Mouse (Mus musculus): ENCODE measurements around the gene Snap25. TPM values are rescaled to one million over a fixed set of nuclear protein-coding genes. Genes with fewer than 3 reads are reported as not detected.

The Snap25 gene
- polyA plus RNA-seq, 1 experiment, result 956 TPM

- no peak overlapping the region for H3K4me3 ChIP-seq (ENCODE audit: insufficient read depth, low read depth, low read length)
- H3K4me1 ChIP-seq (ENCODE audit: control insufficient read depth, insufficient read depth, low read length), result no peaks in the 10 kb centered on the region
- WGBS, result 69% methylated on average over 2 of the region's 2 CpGs
- H3K27ac ChIP-seq (ENCODE audit: insufficient read depth, low read depth, low read length), result no peak overlapping the region
- no peak for TF ChIP-seq CTCF (IDR thresholded peaks at IDR 0.05; ENCODE audit: insufficient read depth, low read depth, low read length)
Measured at GRCm38 (mm10) chr2:136703376-136703775, 9.9 kb upstream of the Snap25 start.

- 31% methylated on average over 3 of the region's 3 CpGs for WGBS
- TF ChIP-seq POLR2A (IDR thresholded peaks at IDR 0.05; ENCODE audit: insufficient read depth, low read depth, low read length) (no peak), CTCF (IDR thresholded peaks at IDR 0.05; ENCODE audit: insufficient read depth, low read depth, low read length) (no peak)
- Histone ChIP-seq H3K4me3 (ENCODE audit: insufficient read depth, low read depth, low read length) (no peak overlapping the region), H3K27ac (ENCODE audit: insufficient read depth, low read depth, low read length) (no peak overlapping the region), H3K4me1 (ENCODE audit: control insufficient read depth, insufficient read depth, low read length) (peaks cover 8% of the 10 kb centered on the region; the same call in 1 of the 2 replicates)
Measured at GRCm38 (mm10) chr2:136711155-136711554, 2.1 kb upstream of the Snap25 start.

- H3K4me1 ChIP-seq (ENCODE audit: control insufficient read depth, insufficient read depth, low read length), result peaks cover 8% of the 10 kb centered on the region; the same call in 1 of the 2 replicates
- no peak for TF ChIP-seq POLR2A (IDR thresholded peaks at IDR 0.05; ENCODE audit: insufficient read depth, low read depth, low read length)
- TF ChIP-seq CTCF (IDR thresholded peaks at IDR 0.05; ENCODE audit: insufficient read depth, low read depth, low read length), result no peak
- WGBS, result 4% methylated on average over 28 of the region's 28 CpGs
- H3K27ac ChIP-seq (ENCODE audit: insufficient read depth, low read depth, low read length), result peak overlapping the region; percentile 81
- peak overlapping the region; percentile 35 for H3K4me3 ChIP-seq (ENCODE audit: insufficient read depth, low read depth, low read length)
Measured at GRCm38 (mm10) chr2:136711746-136712440, 1.4 kb upstream of the Snap25 start.

GRCm38 (mm10) chr2:136712441-136713015 is 725 bp upstream of the Snap25 start:
- H3K27ac ChIP-seq (ENCODE audit: insufficient read depth, low read depth, low read length), result peak overlapping the region; percentile 81
- peaks cover 8% of the 10 kb centered on the region; the same call in 1 of the 2 replicates for H3K4me1 ChIP-seq (ENCODE audit: control insufficient read depth, insufficient read depth, low read length)
- no peak for TF ChIP-seq POLR2A (IDR thresholded peaks at IDR 0.05; ENCODE audit: insufficient read depth, low read depth, low read length)
- peak overlapping the region; percentile 35 for H3K4me3 ChIP-seq (ENCODE audit: insufficient read depth, low read depth, low read length)
- WGBS, result 4% methylated on average over 13 of the region's 13 CpGs

- H3K4me1 ChIP-seq (ENCODE audit: control insufficient read depth, insufficient read depth, low read length), result peaks cover 8% of the 10 kb centered on the region; the same call in 1 of the 2 replicates
- under 1% methylated on average over 22 of the region's 22 CpGs for WGBS
- no peak for TF ChIP-seq POLR2A (IDR thresholded peaks at IDR 0.05; ENCODE audit: insufficient read depth, low read depth, low read length)
- no peak for TF ChIP-seq CTCF (IDR thresholded peaks at IDR 0.05; ENCODE audit: insufficient read depth, low read depth, low read length)
- H3K27ac ChIP-seq (ENCODE audit: insufficient read depth, low read depth, low read length), result peak overlapping the region; percentile 96
- H3K4me3 ChIP-seq (ENCODE audit: insufficient read depth, low read depth, low read length), result peak overlapping the region; percentile 64
Measured at GRCm38 (mm10) chr2:136714008-136714411, 757 bp downstream of the Snap25 start.

- H3K4me3 ChIP-seq (ENCODE audit: insufficient read depth, low read depth, low read length), result no peak overlapping the region
- peak overlapping the region; percentile 80 for H3K27ac ChIP-seq (ENCODE audit: insufficient read depth, low read depth, low read length)
- WGBS, result 18% methylated on average over 5 of the region's 5 CpGs
Measured at GRCm38 (mm10) chr2:136715531-136715930, 2.3 kb downstream of the Snap25 start.

GRCm38 (mm10) chr2:136716400-136716799 is 3.1 kb downstream of the Snap25 start:
- no peak for TF ChIP-seq CTCF (IDR thresholded peaks at IDR 0.05; ENCODE audit: insufficient read depth, low read depth, low read length)
- TF ChIP-seq POLR2A (IDR thresholded peaks at IDR 0.05; ENCODE audit: insufficient read depth, low read depth, low read length), result no peak
- Histone ChIP-seq H3K4me3 (ENCODE audit: insufficient read depth, low read depth, low read length) (no peak overlapping the region), H3K27ac (ENCODE audit: insufficient read depth, low read depth, low read length) (no peak overlapping the region), H3K4me1 (ENCODE audit: control insufficient read depth, insufficient read depth, low read length) (peaks cover 10% of the 10 kb centered on the region; the same call in 1 of the 2 replicates)
- WGBS, result 31% methylated on average over 1 of the region's 1 CpGs

More at GRCm38 (mm10) chr2:136715531-136715930, 2.3 kb downstream of the Snap25 start:
- TF ChIP-seq POLR2A (IDR thresholded peaks at IDR 0.05; ENCODE audit: insufficient read depth, low read depth, low read length) (no peak), CTCF (IDR thresholded peaks at IDR 0.05; ENCODE audit: insufficient read depth, low read depth, low read length) (no peak)
- H3K4me1 ChIP-seq (ENCODE audit: control insufficient read depth, insufficient read depth, low read length), result peaks cover 10% of the 10 kb centered on the region; the same call in 1 of the 2 replicates

- Histone ChIP-seq H3K27ac (ENCODE audit: insufficient read depth, low read depth, low read length) (no peak overlapping the region), H3K4me1 (ENCODE audit: control insufficient read depth, insufficient read depth, low read length) (peaks cover 2% of the 10 kb centered on the region; the same call in 1 of the 2 replicates), H3K4me3 (ENCODE audit: insufficient read depth, low read depth, low read length) (no peak overlapping the region)
- 29% methylated on average over 4 of the region's 4 CpGs for WGBS
- no peak for TF ChIP-seq POLR2A (IDR thresholded peaks at IDR 0.05; ENCODE audit: insufficient read depth, low read depth, low read length)
- TF ChIP-seq CTCF (IDR thresholded peaks at IDR 0.05; ENCODE audit: insufficient read depth, low read depth, low read length), result peak; percentile 58; the same call in 1 of the 2 replicates
Measured at GRCm38 (mm10) chr2:136720235-136720634, 7.0 kb downstream of the Snap25 start.

GRCm38 (mm10) chr2:136738260-136738659 is 25.0 kb downstream of the Snap25 start:
- no peak overlapping the region for H3K4me3 ChIP-seq (ENCODE audit: insufficient read depth, low read depth, low read length)
- no peak for TF ChIP-seq POLR2A (IDR thresholded peaks at IDR 0.05; ENCODE audit: insufficient read depth, low read depth, low read length)
- TF ChIP-seq CTCF (IDR thresholded peaks at IDR 0.05; ENCODE audit: insufficient read depth, low read depth, low read length), result no peak
- H3K27ac ChIP-seq (ENCODE audit: insufficient read depth, low read depth, low read length), result no peak overlapping the region
- WGBS, result 48% methylated on average over 2 of the region's 2 CpGs
- H3K4me1 ChIP-seq (ENCODE audit: control insufficient read depth, insufficient read depth, low read length), result peaks cover 5% of the 10 kb centered on the region; the same call in 1 of the 2 replicates
